Mouse (Mus musculus) induced T-regulatory cell, adult 2 months (primary cell): ENCODE data around the gene Iba57.

Source experiments
- DNase-seq: peaks from one replicate; pipeline ENCODE4 v3.0.0-alpha.2; 2012; ENCODE audit warnings: low read depth

Gene Iba57

GRCm38 (mm10) chr11:59174189-59174838 is 10.8 kb upstream of the Iba57 start:
- no peak for DNase-seq

- DNase-seq = no peak
Observed at GRCm38 (mm10) chr11:59170549-59170948, 7.0 kb upstream of the Iba57 start.

GRCm38 (mm10) chr11:59169807-59170206 is 6.3 kb upstream of the Iba57 start:
- DNase-seq = no peak

DNA sequence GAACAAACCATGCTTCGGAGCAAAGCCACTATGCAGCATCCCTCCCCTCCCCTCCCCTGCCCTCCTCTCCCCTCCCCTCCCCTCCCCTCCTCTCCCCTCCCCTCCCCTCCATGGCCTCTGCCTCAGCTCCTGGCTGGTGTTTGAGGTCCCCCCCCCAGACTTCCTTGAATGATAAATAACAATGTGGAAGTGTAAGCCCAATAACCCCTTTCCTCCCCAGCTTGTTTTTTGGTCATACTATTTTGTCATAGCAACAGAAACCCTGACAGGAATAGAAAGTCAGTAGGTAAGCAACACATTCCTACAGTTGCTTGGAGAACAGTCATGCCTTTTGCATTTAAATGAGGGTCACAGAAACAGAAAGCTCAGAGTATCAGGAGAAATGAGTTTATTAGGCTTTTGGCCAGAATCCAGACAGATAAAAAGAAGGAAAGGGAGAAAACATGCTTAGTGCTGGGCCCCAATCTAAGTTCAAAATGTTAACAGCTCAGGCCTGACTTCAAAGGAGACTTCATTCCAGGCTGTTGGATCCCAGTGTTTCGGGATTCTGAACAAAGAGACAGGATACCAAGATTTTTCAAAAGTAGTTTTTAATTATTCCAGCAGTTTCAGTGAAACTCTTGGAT is 2.2 kb upstream of the Iba57 start:
- no peak for DNase-seq

GRCm38 (mm10) chr11:59164384-59164783 is 845 bp upstream of the Iba57 start:
- peak; percentile 18 for DNase-seq

GRCm38 (mm10) chr11:59162443-59163254 is 890 bp downstream of the Iba57 start:
- DNase-seq = peak; percentile 13

GRCm38 (mm10) chr11:59161398-59161797 is 2.1 kb downstream of the Iba57 start:
- DNase-seq = no peak

DNA sequence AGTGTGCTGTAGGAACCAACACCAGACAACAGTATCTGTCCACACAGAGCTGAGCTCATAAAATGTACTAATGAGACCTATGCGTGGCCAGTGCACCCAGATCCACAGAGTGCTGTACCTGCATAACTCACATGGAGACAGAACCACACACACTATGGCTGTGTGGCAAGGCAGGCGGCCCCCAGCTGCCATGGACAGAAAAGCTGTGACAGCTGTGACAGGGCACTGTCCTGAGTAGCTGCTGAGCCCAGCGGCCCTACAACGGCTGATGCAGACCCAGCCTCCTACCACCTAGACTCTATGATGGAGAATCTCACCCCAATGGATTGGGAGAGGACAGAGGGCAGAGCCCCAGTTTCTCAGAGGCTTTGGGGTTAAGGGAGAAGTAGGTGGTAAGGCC is 4.0 kb downstream of the Iba57 start:
- DNase-seq = no peak

GRCm38 (mm10) chr11:59159099-59159498 is 4.4 kb downstream of the Iba57 start:
- DNase-seq = no peak

DNA sequence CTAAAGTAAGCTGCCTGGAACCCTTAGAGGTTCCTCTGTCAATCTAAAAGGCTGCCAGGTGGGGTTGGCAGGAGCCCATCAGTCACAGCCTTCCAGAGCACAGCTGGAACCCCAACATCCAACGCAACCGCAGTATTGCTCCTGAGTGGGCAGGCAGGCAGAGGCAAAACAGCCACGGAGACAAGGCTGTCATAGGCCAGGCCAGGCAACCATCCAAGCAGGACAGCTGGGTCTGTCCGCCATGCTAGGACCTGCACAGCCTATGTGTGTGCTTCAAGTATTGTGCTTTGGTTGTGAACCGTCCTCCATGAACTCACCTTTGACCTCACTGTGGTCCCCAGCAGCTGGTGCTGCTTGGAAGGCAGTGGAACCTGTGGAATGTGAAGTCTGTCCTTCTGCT is 7.6 kb downstream of the Iba57 start:
- DNase-seq = no peak

- no peak for DNase-seq
Observed at GRCm38 (mm10) chr11:59154220-59154619, 9.3 kb downstream of the Iba57 start.

DNA sequence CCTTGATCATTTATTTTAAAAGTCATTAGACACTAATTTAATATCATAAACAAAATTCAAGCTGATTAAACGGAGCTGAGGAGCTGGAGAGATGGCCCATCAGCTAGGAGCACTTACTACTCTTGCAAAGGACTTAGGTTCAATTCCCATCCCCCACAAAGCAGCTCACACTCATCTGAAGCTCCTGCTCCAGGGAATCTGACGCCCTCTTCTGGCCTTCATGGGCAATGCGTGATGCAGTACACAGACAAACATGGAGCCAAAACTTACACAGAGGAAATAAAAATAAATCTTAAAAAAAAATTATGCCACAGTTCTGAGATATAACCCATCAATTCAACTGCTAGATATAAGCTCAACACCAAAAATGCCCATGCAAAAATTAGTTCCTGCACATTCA is 11.8 kb downstream of the Iba57 start:
- peak; percentile 58 for DNase-seq

DNA sequence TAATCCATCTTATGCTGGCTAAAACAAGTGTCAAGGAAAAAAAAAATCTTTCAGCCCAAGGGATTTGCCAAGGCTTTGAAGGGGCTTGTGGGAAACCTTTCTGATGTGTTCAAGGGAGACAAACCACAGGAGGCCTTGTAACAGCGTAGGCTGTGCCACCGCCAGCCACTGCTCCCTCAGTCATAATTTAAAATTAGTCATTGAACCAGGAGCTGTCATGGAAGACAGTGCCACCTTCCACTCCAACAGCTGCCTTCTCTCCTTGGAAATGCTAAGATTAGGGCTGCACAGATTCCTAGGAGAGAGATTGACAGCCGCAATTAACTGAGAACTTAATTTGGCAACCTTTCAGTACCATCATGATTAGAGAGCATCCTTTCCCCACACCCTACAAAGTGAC is 14.2 kb downstream of the Iba57 start:
- no peak for DNase-seq

- DNase-seq = no peak
Observed at GRCm38 (mm10) chr11:59142962-59143361, 20.6 kb downstream of the Iba57 start.

GRCm38 (mm10) chr11:59141772-59142370 is 21.7 kb downstream of the Iba57 start:
- DNase-seq = peak; percentile 13

DNA sequence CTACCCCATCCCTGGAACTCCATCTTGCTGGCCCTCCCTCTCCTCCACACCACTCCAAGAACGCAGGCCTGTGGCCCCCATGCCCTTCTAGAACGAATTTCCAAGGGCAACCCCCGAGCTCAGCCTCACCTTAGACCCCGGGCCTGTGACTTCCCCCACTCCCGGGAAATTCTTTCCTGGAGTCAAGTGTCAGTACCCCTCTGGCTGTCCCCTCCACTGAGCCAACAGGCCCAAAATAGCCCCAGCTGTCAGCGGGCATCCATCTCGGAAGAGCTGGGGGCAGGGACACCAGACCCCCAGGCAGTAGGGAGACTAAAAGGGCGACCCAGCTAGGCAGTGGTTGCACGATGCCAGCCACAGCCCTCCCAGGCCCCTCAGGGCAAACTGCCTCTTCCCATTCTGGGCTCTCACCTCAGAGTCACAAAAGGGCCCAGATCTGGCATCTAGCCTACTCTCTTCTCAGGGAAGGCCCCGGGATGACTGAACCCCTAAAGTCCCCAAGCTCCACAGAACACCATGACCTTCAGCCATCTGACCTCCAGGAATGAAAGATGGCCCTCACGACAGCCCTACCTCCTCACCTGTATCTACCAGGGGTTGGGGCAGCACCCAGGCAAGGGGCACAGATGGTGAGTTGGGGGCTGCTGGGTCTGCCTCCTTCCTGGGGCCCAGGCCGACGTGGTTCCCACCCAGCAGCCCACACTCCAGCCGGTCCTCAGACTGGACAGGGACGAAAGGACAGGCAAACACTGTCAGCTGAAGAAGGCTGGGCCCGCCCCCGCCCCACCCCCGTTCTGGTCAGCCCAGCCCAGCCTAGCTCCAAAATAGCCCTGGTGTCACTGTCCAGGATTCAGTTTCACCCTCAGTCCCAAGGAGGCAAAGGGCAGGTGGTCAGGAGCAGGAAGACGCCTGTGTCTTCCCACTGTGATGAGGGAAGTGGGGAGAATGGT is 24.7 kb downstream of the Iba57 start:
- DNase-seq = no peak

DNA sequence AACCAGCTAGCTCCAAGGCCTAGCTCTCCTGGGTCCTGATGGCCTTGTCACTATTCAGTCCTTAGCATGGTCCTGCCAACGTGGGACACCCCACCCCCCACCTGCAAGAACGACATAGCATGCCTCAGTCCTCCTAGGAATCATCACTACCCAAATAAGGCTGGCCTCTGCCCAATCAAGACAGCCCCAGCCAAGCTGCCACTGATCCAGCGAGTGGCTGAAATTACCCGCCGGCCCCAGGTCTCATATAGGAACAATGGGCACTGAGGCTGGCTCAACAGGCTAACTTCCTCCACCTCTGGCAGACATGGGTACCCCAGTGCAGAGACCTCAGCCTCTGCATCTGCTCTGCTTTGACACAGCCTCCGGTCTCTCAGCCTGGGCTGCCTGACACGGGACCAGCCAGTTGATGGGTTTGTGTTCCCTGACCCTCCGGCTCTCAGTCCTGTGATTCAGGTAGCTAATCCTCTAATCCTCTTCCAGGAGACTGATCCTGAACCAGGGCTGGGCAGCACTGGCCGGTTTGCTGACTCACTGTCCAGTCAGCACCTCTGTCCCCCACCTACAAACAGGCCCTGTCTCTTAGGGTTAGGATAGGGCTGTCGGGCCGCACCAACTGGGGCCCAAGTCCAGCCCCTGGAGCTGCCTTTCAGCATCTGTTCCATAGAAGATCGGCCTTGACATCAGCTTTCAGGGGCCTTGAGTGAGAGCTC is 26.4 kb downstream of the Iba57 start:
- no peak for DNase-seq

GRCm38 (mm10) chr11:59135904-59136452 is 27.6 kb downstream of the Iba57 start, which contains the start of gene Obscn:
Obscn (minus strand) TSS chr11:59136402.
- no peak for DNase-seq

- DNase-seq = no peak
Observed at GRCm38 (mm10) chr11:59135051-59135820, 28.3 kb downstream of the Iba57 start.
